ENCODE assay signal across 12 mouse cellular contexts in genomic region chr11:11521908-11522441, GRCm38 (mm10). TPM values are rescaled to one million over a fixed set of nuclear protein-coding genes. Genes with fewer than 3 reads are reported as not detected.
DNase-seq lines count a peak whose midpoint lies in the region; ATAC-seq lines count a peak whose summit lies in the region.
"Had no signal": no experiment of that assay in that cellular context is flagged by ENCODE, and none has a peak within 500 bp of the region (broad histone marks: within the 10 kb centered on the region; RNA-seq: fewer than 3 reads in every experiment).

No protein-coding gene starts in this region.

- H3K27ac ChIP-seq in liver, embryonic 15.5 days (replicated peaks) = peak overlapping the region; percentile 58; the same call in 1 of the 2 replicates
- H3K27ac ChIP-seq in midbrain, embryonic 13.5 days = no peak overlapping the region
- H3K27ac ChIP-seq: embryonic facial prominence, embryonic 12.5 days; hindbrain, embryonic 13.5 days; limb, embryonic 15.5 days had no signal

- H3K4me2 ChIP-seq in liver, embryonic 15.5 days = peak overlapping the region; percentile 49
- H3K4me2 ChIP-seq in midbrain, embryonic 13.5 days (replicated peaks) = no peak overlapping the region
- H3K4me2 ChIP-seq: embryonic facial prominence, embryonic 12.5 days; hindbrain, embryonic 13.5 days; limb, embryonic 15.5 days had no signal

- peak; percentile 82 for DNase-seq in CD4-positive, CD25-positive, alpha-beta regulatory T cell, adult 2 months (ENCODE audit: low read depth, low spot score)
- DNase-seq in c-Kit-positive CD71-negative TER-119-negative erythroid progenitor cells, embryonic 14.5 days (ENCODE audit: low read depth) = peak; percentile 51
- DNase-seq in spleen, postnatal 4 days (ENCODE audit: low spot score in 2 of 2) = peak; percentile 47 to 71
- no peak for DNase-seq in left cerebral cortex, adult 11 months (ENCODE audit: low spot score)
- no peak for DNase-seq in gastrocnemius, postnatal 25 days
- no peak for DNase-seq in layer of hippocampus, adult 8-10 months (ENCODE audit: low spot score in 2 of 2)
- DNase-seq: kidney, postnatal 4 days had no signal

- 12% methylated on average over 5 of the region's 5 CpGs for WGBS in liver, embryonic 15.5 days (ENCODE audit: insufficient replicate concordance)
- 82% methylated on average over 5 of the region's 5 CpGs for WGBS in midbrain, embryonic 13.5 days

- peak; percentile 78 for ATAC-seq in liver, embryonic 15.5 days (ENCODE audit: insufficient read depth)
- no peak for ATAC-seq in midbrain, embryonic 13.5 days

- H3K4me1 ChIP-seq in liver, embryonic 15.5 days (replicated peaks) = peaks cover 22% of the 10 kb centered on the region
- H3K4me1 ChIP-seq in midbrain, embryonic 13.5 days (replicated peaks) = no peaks in the 10 kb centered on the region
- H3K4me1 ChIP-seq: embryonic facial prominence, embryonic 12.5 days; hindbrain, embryonic 13.5 days; limb, embryonic 15.5 days had no signal

- no peak overlapping the region for H3K4me3 ChIP-seq in liver, embryonic 15.5 days (replicated peaks)
- no peak overlapping the region for H3K4me3 ChIP-seq in midbrain, embryonic 13.5 days (replicated peaks)
- H3K4me3 ChIP-seq: embryonic facial prominence, embryonic 12.5 days; hindbrain, embryonic 13.5 days; limb, embryonic 15.5 days had no signal

- H3K9ac ChIP-seq in liver, embryonic 15.5 days = no peak overlapping the region
- no peak overlapping the region for H3K9ac ChIP-seq in midbrain, embryonic 13.5 days (replicated peaks)
- H3K9ac ChIP-seq: embryonic facial prominence, embryonic 12.5 days; hindbrain, embryonic 13.5 days; limb, embryonic 15.5 days had no signal

- no peaks in the 10 kb centered on the region for H3K36me3 ChIP-seq in liver, embryonic 15.5 days (replicated peaks)
- no peaks in the 10 kb centered on the region for H3K36me3 ChIP-seq in midbrain, embryonic 13.5 days
- H3K36me3 ChIP-seq: embryonic facial prominence, embryonic 12.5 days; hindbrain, embryonic 13.5 days; limb, embryonic 15.5 days had no signal

- no peaks in the 10 kb centered on the region for H3K9me3 ChIP-seq in liver, embryonic 15.5 days (replicated peaks)
- H3K9me3 ChIP-seq in midbrain, embryonic 13.5 days = no peaks in the 10 kb centered on the region
- H3K9me3 ChIP-seq: embryonic facial prominence, embryonic 12.5 days; hindbrain, embryonic 13.5 days; limb, embryonic 15.5 days had no signal

- H3K27me3 ChIP-seq in liver, embryonic 15.5 days = no peaks in the 10 kb centered on the region
- no peaks in the 10 kb centered on the region for H3K27me3 ChIP-seq in midbrain, embryonic 13.5 days
- H3K27me3 ChIP-seq: embryonic facial prominence, embryonic 12.5 days; hindbrain, embryonic 13.5 days; limb, embryonic 15.5 days had no signal

RNA-seq across cellular contexts. Expression of gene Zpbp, which starts 59.8 kb away (rescaled TPM):
- 0.15 and 0.21 TPM in 2 replicates for polyA plus RNA-seq in liver, embryonic 15.5 days (2015; fragmentation: Nextera tagmentation; extraction: Ambion mirVana)
- polyA plus RNA-seq in midbrain, embryonic 13.5 days (2015; fragmentation: Nextera tagmentation; extraction: Ambion mirVana) = 0.62 and 1.0 TPM in 2 replicates
- under 1 TPM; 0.21 to 0.33 TPM for total RNA-seq in gastrocnemius, postnatal 25 days (2021)
- under 1 TPM; 0.45 to 0.89 (median 0.67) TPM for total RNA-seq in layer of hippocampus, adult 8-10 months (2022)

Comparison
In these comparisons a context has a peak if more than half of its experiments do, and no peak if none do; other contexts are left out.
1. DNase-seq: peak in CD4-positive, CD25-positive, alpha-beta regulatory T cell, adult 2 months (single experiment), c-Kit-positive CD71-negative TER-119-negative erythroid progenitor cells, embryonic 14.5 days (single experiment) and spleen, postnatal 4 days (2 of 2); none in left cerebral cortex, adult 11 months (single experiment), gastrocnemius, postnatal 25 days (single experiment) and layer of hippocampus, adult 8-10 months (0 of 2).